ENCODE assay signal across 8 mouse cellular contexts in genomic region chr11:100938711-100939511, GRCm38 (mm10). TPM values are rescaled to one million over a fixed set of nuclear protein-coding genes. Genes with fewer than 3 reads are reported as not detected.
A peak's percentile ranks its signal among the peaks of the same experiment; 100 is the strongest.
DNase-seq lines count a peak whose midpoint lies in the region; ATAC-seq and TF ChIP-seq lines count a peak whose summit lies in the region.

No protein-coding gene starts in this region.

- ATAC-seq in forebrain, embryonic 15.5 days (replicated peaks) = peak; percentile 99
- 0 out of 2 replicates have a peak, but pooled peaks have one; percentile 9 for ATAC-seq in megakaryocyte-erythroid progenitor cell, adult 5-6 weeks (replicated peaks; ENCODE audit: low FRiP score, low TSS enrichment, poor library complexity, severe bottlenecking)

- intact Hi-C loops in left cerebral cortex, postnatal 36 days (cut with DNase I) = no loop called here

- H3K4me3 ChIP-seq in forebrain, embryonic 15.5 days = peak overlapping the region; percentile 68

- peaks cover 5% of the 10 kb centered on the region; the same call in 1 of the 2 replicates for H3K27me3 ChIP-seq in forebrain, embryonic 15.5 days

- peak; percentile 66; the same call in 1 of the 2 replicates for TF ChIP-seq POLR2A in brain, embryonic 14.5 days (IDR thresholded peaks at IDR 0.05; ENCODE audit: borderline replicate concordance, extremely low read depth, insufficient read depth, insufficient read length, poor library complexity, severe bottlenecking)

- H3K9ac ChIP-seq in forebrain, embryonic 15.5 days (replicated peaks) = peak overlapping the region; percentile 67

- under 1% methylated on average over 48 of the region's 48 CpGs for WGBS in forebrain, embryonic 15.5 days

- no peaks in the 10 kb centered on the region for H3K9me3 ChIP-seq in forebrain, embryonic 15.5 days

- H3K4me1 ChIP-seq in forebrain, embryonic 15.5 days = peaks cover 29% of the 10 kb centered on the region

- TF ChIP-seq CTCF in brain, embryonic 14.5 days (IDR thresholded peaks at IDR 0.05; ENCODE audit: borderline replicate concordance, extremely low read depth, insufficient read depth, insufficient read length) = no peak

- no peaks in the 10 kb centered on the region for H3K36me3 ChIP-seq in forebrain, embryonic 15.5 days

- H3K4me2 ChIP-seq in forebrain, embryonic 15.5 days (replicated peaks) = peak overlapping the region; percentile 60

- peak overlapping the region; percentile 66 for H3K27ac ChIP-seq in forebrain, embryonic 15.5 days (replicated peaks)

- peak; percentile 26 to 44 for DNase-seq in thymus, adult 18-20 months
- no peak for DNase-seq in thymus, postnatal 4 days
- no peak for DNase-seq in brain, embryonic 14.5 days (ENCODE audit: low read depth)
- DNase-seq in kidney, postnatal 10 days = peak; percentile 46
- no peak for DNase-seq in right cerebral cortex, postnatal 4 days
- no peak for DNase-seq in left cerebral cortex, postnatal 36 days (ENCODE audit: low spot score in 2 of 2)

RNA-seq across cellular contexts. Expression of gene Stat3, which starts 0.4 kb away (rescaled TPM):
- polyA plus RNA-seq in brain, embryonic 14.5 days (2012; rRNA removed) = 29.1 and 36.9 TPM in 2 replicates
- 31.1 and 32.3 TPM in 2 replicates for polyA plus RNA-seq in forebrain, embryonic 15.5 days (2015; fragmentation: Nextera tagmentation; extraction: Ambion mirVana)
- 16.7 and 20.2 TPM in 2 replicates for total RNA-seq in megakaryocyte-erythroid progenitor cell, adult 5-6 weeks (2014; fragmentation: Nextera tagmentation)
- 20.3 and 50.3 TPM in 2 replicates for total RNA-seq in megakaryocyte-erythroid progenitor cell, adult 5-6 weeks (2017)
- 10 to 100 TPM; 29.6 to 44.7 TPM for total RNA-seq in left cerebral cortex, postnatal 36 days (2021)

RNA-seq across cellular contexts. Expression of gene Cavin1, which starts 31.8 kb away (rescaled TPM):
- polyA plus RNA-seq in brain, embryonic 14.5 days (2012; rRNA removed) = 10.5 and 24.4 TPM in 2 replicates
- 29.4 and 30.1 TPM in 2 replicates for polyA plus RNA-seq in forebrain, embryonic 15.5 days (2015; fragmentation: Nextera tagmentation; extraction: Ambion mirVana)
- total RNA-seq in megakaryocyte-erythroid progenitor cell, adult 5-6 weeks (2014; fragmentation: Nextera tagmentation) = 2.4 and 3.7 TPM in 2 replicates
- total RNA-seq in megakaryocyte-erythroid progenitor cell, adult 5-6 weeks (2017) = 3.8 and 6.1 TPM in 2 replicates
- 10 to 100 TPM; 17.4 to 20.4 TPM for total RNA-seq in left cerebral cortex, postnatal 36 days (2021)

Comparison
In these comparisons a context has a peak if more than half of its experiments do, and no peak if none do; other contexts are left out.
1. DNase-seq: peak in thymus, adult 18-20 months (2 of 2) and kidney, postnatal 10 days (single experiment); none in thymus, postnatal 4 days (single experiment), brain, embryonic 14.5 days (single experiment), right cerebral cortex, postnatal 4 days (single experiment) and left cerebral cortex, postnatal 36 days (0 of 2).